Mouse (Mus musculus): ENCODE measurements around the gene Galnt9.

GRCm38 (mm10) chr5:110497556-110497955, 46.6 kb upstream of the Galnt9 start:
- TF ChIP-seq CTCF (IDR thresholded peaks at IDR 0.05; ENCODE audit: control insufficient read depth, insufficient read depth, low read length) (no peak), POLR2A (IDR thresholded peaks at IDR 0.05; ENCODE audit: borderline replicate concordance, control insufficient read depth, low read depth, low read length) (no peak)

Measured in bone marrow, adult 2 months (tissue).